Mouse (Mus musculus): ENCODE measurements around the gene Gm10392.

Gene Gm10392

DNA sequence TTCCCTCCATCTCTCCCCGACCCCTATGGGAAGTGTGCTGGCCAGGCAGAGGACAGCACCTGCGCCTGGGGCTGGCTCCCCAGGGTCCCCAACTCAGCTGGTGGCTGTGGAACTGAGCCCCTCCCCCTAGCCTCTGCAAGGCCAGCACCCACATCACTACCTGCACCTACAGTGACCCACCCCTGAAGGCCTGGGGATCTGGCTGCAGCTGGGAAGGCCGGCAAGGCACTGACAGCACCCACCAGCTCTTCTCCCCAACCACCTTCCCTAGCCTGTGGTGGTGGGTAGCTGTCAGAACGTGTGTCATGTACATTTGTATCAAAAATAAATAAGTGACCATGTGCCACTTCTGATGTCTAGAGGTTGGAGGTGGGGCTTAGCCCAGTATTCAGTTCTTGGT, 11.6 kb downstream of the Gm10392 start:
- peak; percentile 51 for DNase-seq

DNA sequence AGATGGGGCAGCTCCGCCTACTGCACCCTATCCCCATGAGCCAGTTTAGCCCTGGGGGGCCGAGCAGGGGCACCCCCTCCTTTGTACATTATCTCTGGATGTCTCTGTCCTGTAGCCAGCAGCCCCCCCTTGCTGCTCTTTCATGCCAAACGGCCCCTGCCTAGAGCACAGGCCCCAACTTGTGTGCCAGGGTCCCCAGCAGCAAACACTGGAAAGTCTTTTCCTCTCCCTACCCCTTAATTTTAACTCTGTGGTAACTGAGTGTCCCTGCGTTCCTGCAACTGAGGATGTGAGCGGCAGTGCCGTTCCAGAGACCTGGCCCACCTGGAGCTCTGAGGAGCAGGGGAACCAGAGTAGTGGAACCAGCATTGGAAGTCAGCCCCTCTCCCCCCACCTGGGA, 12.1 kb downstream of the Gm10392 start:
- DNase-seq, result peak; percentile 41

DNA sequence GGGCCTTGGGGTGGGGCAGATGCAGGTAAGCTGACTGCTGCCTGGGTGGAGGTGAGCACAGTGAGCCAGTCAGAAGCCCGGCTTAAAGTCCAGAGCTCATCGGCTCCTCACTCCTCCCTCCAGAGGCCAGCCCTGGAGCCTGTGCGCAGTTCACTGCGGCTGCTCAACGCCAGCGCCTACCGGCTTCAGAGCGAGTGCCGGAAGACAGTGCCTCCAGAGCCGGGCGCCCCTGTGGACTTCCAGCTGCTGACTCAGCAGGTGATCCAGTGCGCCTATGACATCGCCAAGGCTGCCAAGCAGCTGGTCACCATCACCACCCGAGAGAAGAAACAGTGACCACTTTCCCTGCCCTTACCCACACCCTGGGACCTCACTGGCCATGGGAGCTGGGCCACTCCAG, 12.7 kb downstream of the Gm10392 start:
- peak; percentile 46 for DNase-seq

DNA sequence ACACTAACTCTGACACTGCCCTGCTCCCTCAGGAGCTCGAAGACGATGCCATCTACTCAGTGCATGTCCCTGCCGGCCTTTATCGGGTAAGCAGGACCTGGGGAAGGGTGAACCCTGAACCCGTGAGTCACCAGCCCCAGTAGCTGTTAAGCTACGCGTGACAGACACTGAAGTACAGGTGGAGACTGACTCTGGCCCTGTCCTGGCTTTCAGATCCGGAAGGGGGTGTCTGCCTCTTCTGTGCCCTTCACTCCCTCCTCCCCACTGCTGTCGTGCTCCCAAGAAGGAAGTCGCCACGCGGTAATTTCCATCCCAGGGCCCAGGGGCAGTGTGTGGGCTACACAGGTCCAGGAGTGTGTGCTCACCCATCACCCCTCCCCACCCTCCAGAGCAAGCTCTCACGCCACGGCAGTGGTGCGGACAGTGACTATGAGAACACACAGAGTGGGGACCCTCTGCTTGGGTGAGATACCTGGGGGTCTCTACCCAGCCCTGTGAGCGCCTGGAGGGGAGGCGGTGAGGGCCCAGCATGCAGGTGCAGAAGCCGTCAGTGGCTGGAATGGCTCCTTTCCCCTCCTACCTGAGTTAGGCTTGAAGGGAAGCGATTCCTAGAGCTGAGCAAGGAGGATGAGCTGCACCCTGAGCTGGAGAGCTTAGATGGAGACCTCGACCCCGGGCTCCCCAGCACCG, 13.6 kb downstream of the Gm10392 start:
- DNase-seq, result peak; percentile 38

DNA sequence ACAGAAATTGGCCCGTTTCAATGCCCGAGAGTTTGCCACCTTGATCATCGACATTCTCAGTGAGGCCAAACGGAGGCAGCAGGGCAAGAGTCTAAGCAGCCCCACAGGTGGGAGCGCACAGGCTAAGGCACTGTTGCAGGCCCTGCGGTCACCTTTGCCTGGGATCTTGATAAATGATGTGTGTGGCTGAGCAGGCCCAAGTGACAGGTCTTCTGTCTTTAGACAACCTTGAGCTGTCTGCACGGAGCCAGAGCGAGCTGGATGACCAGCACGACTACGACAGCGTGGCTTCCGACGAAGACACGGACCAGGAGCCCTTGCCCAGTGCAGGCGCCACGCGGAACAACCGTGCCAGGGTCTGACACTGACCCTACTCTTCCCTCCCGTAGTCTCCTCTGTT, 14.6 kb downstream of the Gm10392 start:
- DNase-seq, result peak; percentile 28

DNA sequence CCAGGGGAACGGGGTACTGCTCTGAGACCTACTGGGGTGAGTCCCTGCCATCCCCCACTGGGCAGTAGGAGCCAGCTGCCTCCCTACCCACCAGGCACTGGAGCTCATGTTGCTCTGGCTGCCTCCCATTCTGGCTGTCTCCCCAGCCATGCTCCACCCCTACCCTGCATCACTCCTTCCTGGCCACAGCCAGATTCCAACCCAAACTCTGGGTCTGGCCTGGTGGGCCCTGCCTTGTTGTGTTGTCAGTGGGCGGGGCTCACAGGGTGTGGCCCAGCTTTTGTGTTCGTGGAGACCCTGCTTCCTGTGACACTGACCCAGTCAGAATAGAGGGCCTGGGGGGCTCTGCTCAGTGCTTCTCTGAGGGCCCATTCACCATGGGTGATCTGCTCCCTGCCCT, 15.5 kb downstream of the Gm10392 start:
- peak; percentile 51 for DNase-seq

DNA sequence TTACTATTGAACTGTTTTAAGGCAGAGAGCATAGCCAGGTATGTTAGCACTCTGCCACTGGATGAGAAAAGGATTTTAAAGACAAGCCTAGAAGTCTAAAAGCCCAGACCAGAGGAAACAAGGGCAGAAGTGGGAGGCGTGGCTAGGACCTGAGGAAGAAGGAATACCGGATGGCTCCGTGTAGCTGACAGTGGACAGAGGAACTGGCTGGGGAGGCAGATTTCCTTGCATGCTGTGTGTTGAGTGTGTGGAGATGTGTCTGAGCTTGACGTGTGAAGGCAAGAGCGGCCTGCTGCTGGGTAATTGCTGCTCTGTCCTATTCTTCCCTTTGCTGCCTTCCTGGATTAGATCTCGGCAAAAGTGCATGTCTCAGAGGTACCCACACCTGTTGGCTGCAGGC, 16.5 kb downstream of the Gm10392 start:
- DNase-seq, result no peak

DNA sequence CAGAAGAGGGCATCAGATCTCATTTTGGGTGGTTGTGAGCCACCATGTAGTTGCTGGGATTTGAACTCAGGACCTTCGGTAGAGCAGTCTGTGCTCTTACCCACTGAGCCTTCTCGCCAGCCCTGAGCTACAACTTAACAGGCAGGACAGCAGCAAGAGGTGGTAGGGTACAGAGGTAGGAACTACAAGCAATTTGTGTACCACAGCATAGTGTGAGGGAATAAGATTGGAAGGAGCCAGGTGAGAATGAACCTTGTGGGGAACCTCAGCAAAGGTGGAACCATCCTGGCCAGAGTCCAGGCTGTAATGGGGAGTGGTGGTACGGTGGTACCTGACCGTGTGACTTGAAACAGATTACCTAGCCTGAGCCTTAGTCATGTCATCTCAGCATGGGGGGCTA, 17.0 kb downstream of the Gm10392 start:
- peak; percentile 40 for DNase-seq

DNA sequence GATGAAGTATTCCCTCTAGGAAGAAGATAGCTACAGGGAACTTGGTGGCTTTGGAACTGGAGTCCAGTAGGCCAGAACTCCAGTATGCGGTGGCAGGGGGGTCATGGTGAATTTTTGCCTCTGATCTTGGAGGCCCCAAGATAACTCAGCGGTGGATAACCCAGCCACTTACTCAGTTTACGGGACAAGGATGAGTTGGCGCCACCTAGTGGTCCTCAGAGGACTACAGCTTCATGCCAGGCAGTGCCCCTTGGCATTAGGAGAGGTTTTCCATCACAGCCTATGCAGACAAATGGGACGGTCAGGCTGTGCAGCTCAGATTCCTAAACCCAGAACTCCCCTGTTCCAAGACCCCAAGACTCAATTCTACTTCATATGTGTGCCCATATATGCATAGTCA, 17.6 kb downstream of the Gm10392 start:
- peak; percentile 81 for DNase-seq

DNA sequence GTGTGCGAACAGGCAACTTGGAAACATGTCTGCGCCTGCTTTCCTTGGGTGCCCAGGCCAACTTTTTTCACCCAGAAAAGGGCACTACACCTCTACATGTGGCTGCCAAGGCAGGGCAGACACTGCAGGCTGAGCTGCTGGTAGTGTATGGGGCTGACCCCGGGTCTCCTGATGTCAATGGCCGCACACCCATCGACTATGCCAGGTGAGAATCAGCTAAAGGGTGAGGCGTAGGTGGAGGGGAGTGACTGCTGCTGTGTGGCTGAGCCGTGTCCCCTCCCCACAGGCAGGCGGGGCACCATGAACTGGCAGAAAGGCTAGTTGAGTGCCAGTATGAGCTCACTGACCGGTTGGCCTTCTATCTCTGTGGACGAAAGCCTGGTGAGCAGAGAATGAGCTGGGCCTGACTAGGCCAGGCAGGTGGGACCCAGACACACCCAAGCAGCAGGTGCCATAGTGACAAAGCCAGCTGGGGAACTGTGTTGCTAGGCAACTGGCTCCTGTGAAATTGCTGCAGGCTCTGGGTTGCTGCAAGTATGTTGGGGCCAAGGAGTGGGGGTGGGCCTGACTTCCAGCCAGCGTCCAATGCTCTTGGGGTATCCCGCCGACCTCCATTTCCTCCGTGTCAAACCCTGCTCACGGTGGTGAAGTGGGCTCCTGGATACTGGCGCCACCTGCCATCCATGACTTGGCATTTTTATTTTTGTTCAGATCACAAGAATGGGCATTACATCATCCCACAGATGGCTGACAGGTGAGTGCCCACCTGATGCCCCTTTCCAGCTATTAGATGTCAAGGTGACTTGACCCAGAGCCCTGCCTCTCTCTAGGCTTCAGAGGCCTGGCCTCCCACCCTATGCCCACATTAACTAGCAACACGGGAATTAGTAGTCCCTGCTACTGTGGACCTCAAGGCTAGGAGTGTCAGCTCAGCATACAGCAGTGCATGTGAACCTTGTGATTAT, 18.4 kb downstream of the Gm10392 start:
- DNase-seq, result peak; percentile 71

DNA sequence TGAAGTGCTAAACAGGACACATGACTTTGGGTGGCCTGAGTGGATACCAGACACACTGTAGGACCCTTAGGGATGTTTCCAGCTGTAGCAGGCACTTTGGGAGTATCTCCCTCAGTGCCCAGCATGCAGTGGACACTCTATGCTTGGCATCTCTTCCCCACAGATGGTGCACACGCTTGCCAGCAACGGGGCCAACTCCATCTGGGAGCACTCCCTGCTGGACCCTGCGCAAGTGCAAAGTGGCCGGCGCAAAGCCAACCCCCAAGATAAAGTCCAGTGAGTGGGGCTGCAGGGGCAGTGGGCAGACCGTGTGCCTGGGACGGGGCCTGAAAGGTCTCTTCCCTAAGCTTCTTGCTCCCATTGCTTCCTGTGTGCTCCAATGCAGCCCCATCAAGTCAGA, 19.6 kb downstream of the Gm10392 start:
- peak; percentile 88 for DNase-seq

DNA sequence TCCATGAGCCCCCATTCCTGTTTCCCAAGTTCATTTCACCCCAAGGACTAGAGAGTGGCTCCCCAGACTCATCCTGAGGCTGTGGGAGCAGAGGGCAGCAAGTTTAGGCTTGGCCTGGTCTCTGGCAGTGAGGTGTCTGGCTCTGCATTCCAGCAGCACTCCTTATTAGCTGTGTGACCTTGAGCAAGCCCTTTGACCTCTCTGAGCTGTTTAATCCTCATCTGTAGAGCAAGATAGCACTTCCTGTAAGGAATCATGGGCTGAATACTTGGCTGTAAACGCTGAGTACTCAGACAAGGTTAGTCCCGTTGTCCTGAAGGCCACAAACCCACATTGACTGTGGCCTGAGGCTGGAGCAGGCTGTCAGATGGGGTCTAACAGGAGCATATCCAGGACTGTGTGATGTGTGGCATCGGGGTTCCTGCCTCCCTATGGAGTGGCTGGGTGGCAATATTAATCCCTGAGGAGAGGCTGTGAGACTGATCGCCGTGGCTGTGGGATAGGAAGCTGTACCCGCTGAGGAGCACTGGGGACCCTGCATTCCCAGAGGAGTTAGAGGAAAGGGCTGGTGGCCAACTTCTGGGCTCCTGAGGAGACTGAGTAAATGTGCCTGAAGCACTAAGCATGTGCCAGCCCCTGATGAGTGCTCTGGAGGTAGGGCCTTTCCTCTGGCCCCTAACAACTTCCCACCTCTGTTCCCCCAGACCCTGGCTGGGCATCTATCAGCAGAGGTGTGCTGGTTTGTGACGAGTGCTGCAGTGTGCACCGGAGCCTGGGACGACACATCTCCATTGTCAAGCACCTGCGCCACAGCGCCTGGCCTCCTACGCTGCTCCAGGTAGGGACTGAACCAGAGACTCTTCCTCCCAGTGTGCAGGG, 20.5 kb downstream of the Gm10392 start:
- peak; percentile 63 for DNase-seq

DNA sequence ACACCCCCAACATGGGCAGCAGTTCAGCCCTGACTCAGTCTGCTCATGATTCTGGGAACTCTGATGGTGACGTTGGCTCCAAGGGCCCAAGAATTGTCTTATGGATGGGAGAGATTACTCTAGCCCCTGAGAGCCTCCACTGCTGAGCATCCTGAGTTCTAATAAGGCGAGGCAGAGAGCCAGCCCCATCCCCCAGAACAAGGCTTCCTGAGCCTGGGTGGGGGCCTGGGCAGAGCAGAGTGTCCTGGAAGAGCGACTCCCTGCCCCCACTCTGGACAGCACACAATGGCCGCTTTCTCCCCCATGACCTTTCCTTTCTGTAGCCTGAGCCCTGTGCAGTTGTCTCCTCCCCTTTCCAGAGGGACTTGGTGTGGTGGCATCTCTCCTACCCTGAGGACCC, 21.1 kb downstream of the Gm10392 start:
- DNase-seq, result peak; percentile 71

DNA sequence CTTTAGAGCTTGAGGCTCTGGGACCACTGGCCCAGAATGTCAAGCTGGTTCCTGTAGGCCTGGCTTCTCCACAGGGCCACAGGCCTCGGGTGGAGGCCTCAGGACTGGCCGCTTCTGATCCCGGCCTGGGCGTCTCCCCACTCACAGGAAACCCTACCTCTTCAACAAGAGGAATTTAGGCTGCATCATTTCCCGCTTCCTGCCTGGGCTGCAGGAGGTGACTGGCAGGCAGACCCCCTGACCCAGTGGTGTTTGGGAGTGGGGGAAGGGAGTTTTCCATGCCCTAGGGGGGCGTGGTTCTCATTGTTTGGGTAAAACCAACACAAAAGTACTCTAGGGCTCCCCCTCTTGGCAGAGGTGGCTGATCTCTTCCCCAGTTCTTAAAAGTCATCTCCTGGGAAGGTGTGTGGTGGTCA, 21.6 kb downstream of the Gm10392 start:
- DNase-seq, result peak; percentile 65

DNA sequence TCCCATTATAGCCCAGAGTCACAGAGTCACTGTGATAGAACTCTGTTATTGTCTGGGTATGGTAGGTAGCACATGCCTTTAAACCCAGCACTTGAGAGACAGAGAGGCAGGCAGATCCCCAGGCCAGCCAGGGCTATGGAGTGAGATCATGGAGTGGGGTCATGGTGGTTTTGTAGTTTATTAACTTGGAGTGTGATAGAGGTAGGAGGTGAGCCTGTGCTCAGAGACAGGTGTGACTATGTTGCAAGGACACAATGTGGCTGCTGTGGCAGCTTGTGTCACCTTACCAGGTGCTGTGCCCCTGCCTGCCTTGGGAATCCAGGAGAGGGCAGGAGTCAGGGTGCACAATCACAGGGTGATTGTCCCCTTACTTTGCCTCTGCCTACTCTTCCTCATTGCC, 23.5 kb downstream of the Gm10392 start:
- DNase-seq, result no peak

DNA sequence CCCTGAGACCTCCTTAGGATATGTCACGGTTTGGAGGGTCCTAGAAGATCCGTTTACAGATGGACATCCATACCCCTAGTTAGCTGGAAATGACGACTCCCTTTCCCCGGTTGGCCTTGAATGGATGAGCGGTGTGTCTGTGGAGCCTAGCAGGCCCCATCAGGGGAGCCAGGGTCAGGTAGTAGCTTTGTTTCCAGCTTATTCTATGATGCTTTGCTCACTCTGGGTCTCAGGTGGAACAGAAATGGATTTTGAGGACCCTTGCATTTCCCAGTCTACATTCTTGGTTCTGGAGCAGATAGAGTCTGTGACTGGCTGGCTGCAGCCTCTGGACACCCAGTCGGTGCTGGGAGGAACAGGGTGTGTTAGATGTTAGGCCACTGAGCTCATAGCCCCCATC, 24.2 kb downstream of the Gm10392 start:
- DNase-seq, result no peak

DNA sequence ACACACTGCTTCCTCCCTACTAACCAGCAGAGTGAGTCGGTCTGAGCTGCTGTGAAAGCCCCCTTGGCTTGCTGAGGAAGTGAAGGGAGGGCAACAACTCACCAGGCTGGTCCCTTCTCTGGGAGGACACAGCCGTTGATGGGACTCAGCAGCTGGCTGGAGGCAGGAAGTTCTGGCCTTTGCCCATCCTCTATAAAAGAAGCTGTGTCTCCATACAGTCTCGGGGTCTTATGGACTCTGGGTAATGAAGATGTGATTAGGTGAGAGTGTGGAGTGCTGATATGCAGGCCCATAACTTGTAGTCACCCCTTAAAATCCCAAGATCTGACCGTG, 24.7 kb downstream of the Gm10392 start:
- no peak for DNase-seq

DNA sequence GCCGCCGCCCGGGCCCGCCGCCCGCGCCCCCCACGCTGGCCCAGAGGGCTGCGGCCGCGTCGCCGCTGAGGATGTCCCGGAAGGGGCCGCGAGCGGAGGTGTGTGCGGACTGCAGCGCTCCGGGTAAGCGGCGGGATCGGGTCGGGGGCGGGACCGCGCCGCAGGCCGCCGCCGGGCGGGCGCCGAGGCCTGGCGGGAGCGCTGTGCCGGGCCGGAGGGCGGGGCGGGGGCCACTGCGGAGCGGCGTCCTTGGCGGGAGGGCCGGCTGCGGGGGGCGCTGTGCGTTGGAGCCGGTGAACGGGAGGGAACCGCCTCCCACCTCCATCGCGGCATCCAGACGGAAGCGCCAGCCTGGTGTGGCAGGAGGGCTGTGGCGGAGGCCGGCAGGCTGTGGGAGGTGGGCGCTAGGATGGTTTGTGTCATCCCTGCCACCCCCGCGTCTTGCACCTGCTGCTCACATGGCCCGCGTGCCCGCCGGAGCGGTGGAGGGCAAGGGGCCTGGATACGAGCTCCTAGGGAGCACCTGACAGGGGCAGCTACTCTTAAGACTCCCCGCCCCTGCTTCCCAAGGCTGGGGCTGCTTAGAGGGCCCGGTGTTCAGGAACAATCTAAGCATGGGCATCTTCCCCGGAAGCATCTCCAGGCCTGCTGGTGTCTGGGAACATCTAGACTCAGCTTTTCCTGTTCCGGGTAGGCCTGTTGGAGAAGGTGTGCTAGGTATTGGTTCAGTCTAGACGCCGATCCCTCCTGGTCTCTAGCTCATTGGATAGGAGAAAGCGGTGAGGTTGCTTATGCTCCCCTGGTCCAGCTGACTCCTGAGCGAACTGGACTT, 25.3 kb downstream of the Gm10392 start, which contains the start of gene Git1:
Git1 (plus strand) TSS at position 51 of the 832 bp plus-strand sequence.
- DNase-seq, result peak; percentile 76

DNA sequence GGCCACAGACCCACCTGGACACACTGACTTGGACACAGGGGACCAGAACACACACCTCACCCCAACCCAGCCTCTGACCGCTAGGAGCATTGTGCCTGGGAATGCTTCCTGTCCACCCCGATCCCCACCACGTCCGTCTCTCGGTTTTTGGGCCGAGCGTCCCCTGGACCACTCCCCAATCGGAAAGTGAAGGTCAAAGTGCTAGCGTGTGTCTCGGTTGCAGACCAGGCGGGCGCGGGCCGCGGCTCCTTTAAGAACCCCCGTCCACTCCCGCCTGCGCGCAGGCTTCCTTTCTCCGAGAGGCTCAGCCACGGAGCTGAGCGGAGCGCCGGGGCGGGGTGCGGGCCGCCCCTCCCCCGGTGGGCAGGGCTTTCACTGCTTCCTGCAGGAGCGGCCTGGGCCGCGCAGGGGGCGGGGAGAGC, 26.1 kb downstream of the Gm10392 start:
- peak; percentile 96 for DNase-seq

DNA sequence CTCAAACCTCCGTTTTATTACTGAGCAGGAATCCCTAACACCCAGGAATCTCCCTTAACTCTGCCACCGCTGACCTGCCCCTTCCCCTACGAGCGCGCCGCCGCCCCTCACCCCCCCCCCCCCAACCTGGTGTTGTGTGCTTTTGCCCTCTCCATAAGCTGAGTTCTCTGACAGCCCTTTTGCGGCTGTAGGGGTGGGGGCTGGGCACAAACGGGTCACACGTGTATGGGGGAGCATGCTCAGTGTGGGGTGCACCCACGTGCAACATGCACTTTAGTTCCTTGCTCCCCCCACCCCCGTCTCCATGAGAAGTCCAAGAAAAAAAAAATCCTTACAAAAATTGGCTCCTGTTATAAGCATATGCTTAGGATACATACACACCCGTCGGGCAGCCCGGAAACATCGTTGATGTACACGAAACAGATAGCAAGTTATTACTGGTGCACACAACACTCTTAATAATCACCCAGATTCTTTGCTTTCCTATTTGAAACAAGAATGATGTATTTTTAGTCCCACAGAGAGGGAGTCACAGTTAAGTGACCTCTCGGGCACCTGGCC, 26.6 kb downstream of the Gm10392 start:
- DNase-seq, result peak; percentile 76

DNA sequence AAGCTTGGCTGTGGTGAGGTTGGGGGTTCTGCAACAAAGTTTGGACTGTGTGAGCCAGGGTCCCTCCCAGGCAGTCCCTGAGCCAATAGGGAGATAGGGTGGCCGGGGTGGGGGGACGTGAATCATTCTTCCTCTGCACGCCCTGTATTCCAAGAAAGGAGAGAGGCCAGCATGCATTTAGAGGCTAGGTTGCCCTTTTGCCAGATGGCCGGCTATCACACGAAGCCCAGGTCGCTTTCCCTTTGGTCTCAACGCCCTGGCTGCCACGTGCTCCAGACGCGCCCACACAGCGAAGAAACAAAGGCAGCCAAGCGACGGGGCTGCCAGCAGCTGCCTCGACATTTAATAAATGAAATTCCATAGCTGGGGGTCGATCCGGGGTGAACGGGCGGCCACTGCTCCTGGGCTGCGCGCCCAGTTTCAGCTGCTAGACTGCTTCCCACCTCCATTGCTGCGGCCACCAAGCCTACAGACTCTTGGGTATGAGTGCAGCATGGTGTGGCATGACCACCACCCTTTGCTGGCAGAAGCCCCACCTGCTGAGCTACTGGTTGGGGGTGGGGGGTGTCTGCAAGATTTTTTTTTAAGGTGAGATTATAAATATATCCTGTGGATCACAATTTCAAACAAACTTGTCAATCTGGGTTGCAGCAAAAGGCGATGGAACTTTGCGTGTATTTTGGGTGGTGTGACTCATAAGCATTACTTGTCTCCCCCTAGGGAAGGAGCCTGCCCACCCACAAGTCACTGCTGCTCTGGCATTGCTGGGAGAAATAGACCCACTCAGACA, 27.3 kb downstream of the Gm10392 start:
- peak; percentile 82 for DNase-seq

All from cerebellum, adult 11-12 months (tissue).